Mouse (Mus musculus) heart, adult 2 months (tissue): ENCODE data around the gene Golga2. TPM values are rescaled to one million over a fixed set of nuclear protein-coding genes. Genes with fewer than 3 reads are reported as not detected.

ENCODE experiments used
- DNase-seq, 2 experiments: peaks; one replicate each; pipeline ENCODE4 v3.0.0; 2021
- H3K27ac ChIP-seq: fragments of 200-600 bp; 2 replicates; pipeline ENCODE4 v1.8.1; 2022
- H3K27me3 ChIP-seq: fragments of 200-500 bp; 2 replicates; pipeline ENCODE4 v1.6.1; 2012; ENCODE audit warnings: mild to moderate bottlenecking, low read length, inconsistent platforms, mixed read lengths; ENCODE audit not compliant: control insufficient read depth, insufficient read depth
- H3K36me3 ChIP-seq: fragments of 200-500 bp; 2 replicates; pipeline ENCODE4 v1.6.1; 2012; ENCODE audit warnings: low read length, inconsistent platforms; ENCODE audit not compliant: control insufficient read depth, insufficient read depth
- H3K4me1 ChIP-seq: fragments of 200-500 bp; 2 replicates; pipeline ENCODE4 v1.6.1; 2011; ENCODE audit warnings: low read length; ENCODE audit not compliant: control insufficient read depth, insufficient read depth
- H3K4me3 ChIP-seq: fragments of 200-600 bp; 2 replicates; pipeline ENCODE4 v1.8.1; 2022
- H3K79me2 ChIP-seq: fragments of 200-500 bp; replicated peaks from 2 replicates; pipeline ENCODE4 v1.6.1; 2012; ENCODE audit warnings: mild to moderate bottlenecking, inconsistent platforms, low read length, moderate library complexity, mixed read lengths; ENCODE audit not compliant: control insufficient read depth, insufficient read depth
- H3K9ac ChIP-seq: fragments of 200-500 bp; 2 replicates; pipeline ENCODE4 v1.6.1; 2012; ENCODE audit warnings: low read depth, mild to moderate bottlenecking, control low read depth, inconsistent platforms, low read length, mixed read lengths
- CTCF ChIP-seq: fragments of 200-600 bp; IDR thresholded peaks from 2 replicates; pipeline ENCODE4 v1.8.1; 2022; ENCODE audit warnings: antibody characterized with exemption, mild to moderate bottlenecking, moderate library complexity
- EP300 ChIP-seq: fragments of 200-500 bp; IDR thresholded peaks from 2 replicates; pipeline ENCODE4 v1.6.1; 2011; ENCODE audit warnings: low read depth, low read length, control low read depth; ENCODE audit not compliant: insufficient read depth
- POLR2A ChIP-seq: fragments of 200-500 bp; IDR thresholded peaks from 2 replicates; pipeline ENCODE4 v1.6.1; 2011; ENCODE audit warnings: mild to moderate bottlenecking, low read depth, low read length, control low read depth; ENCODE audit not compliant: insufficient read depth
- WGBS: fragments of 180-500 bp; shearing (Covaris S2); methylation state at CpG from one replicate; pipeline ENCODE4 v1.1.7; 2018; 5-methylcytosine and 5-hydroxymethylcytosine counted together
- intact Hi-C: fragments of 180-260 bp; cut with DNase I; formaldehyde crosslinking; loops from one replicate; pipeline ENCODE4 v1.15.1; 2025
- polyA plus RNA-seq: library from polyadenylated mRNA; depleted of rRNA; stranded (reverse); fragments of >200 nt; gene quantifications from 2 replicates; pipeline ENCODE4 v1.2.3, GENCODE M21; 2012
- total RNA-seq, 2 experiments: library from RNA; stranded (reverse); gene quantifications; 2 replicates each; pipeline ENCODE4 v1.2.3; 2021

Gene Golga2
- total and polyA plus RNA-seq, 3 experiments, result 34.5 to 79.9 (median 69.8) TPM

DNA sequence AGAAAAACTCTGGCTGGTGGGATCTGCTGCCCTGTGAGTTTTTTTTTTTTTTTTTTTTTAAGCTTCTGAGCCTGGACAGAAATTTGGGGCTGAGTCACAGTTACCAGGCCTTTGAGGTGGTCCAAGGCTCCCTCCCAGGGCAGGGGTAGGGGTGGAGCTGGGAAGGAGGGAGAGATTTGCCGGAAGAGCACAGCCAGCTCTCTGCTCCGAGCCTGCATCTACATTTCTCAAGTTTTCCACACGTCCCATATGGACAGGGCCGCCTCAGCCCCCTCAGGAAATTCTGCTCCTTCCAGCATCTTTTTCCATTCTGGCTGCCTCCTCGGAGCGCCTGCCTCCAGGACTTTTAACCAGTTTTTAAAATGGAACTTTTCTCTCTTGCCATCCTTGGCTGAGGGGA lies 42.3 kb downstream of the Golga2 start:
- Histone ChIP-seq H3K27ac (no peak overlapping the region), H3K9ac (no peak overlapping the region), H3K4me1 (no peaks in the 10 kb centered on the region; the same call in 1 of the 2 replicates), H3K79me2 (no peaks in the 10 kb centered on the region), H3K36me3 (no peaks in the 10 kb centered on the region), H3K27me3 (no peaks in the 10 kb centered on the region; the same call in 1 of the 2 replicates), H3K4me3 (no peak overlapping the region)
- 45% methylated on average over 6 of the region's 6 CpGs for WGBS
- TF ChIP-seq CTCF, result no peak
- intact Hi-C loops, result no loop called here
- DNase-seq, result no peak

DNA sequence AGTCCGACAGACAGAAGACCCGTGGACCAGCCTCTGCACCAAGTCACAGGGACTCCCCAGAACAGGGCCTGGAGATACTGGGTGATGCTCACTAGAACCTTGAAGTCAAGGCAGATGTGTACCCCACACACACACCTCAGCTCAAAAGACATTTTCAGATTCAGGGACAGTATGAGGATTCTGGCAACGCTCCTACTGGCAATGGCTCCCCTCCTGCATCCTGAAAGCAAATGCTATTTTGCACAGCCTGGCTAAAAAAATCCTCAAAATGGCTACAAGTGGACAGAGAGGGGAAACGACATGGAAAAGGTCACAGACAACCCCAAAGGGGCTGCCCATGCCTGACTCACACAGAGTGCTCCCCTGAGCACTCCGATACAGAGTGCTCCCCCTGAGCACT lies 45.0 kb downstream of the Golga2 start:
- 69% methylated on average over 5 of the region's 5 CpGs for WGBS
- DNase-seq, result no peak
- H3K27me3 ChIP-seq, result no peaks in the 10 kb centered on the region; the same call in 1 of the 2 replicates

DNA sequence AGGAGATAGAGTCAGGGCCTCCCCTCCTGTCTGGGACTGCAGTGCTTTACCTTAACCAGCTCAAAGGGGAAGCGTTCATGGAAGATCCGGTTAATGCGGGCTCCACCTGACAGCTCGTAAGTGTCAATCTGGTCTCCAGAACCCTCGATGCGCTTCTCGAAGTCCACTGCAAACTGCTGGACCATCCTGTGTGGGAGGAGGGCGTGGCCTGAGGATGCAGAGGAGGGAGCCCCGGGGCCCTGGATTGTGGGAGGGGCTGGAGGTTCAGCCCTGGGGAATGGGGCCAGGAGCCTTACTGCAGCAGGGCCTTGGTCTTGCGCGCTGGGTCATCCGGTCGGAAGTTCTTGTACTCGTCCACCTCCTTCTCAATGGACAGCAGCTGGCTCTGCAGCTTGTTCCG lies 48.7 kb downstream of the Golga2 start:
- Histone ChIP-seq H3K36me3 (no peaks in the 10 kb centered on the region), H3K4me3 (no peak overlapping the region), H3K27me3 (no peaks in the 10 kb centered on the region; the same call in 1 of the 2 replicates), H3K4me1 (no peaks in the 10 kb centered on the region), H3K27ac (no peak overlapping the region), H3K79me2 (no peaks in the 10 kb centered on the region), H3K9ac (no peak overlapping the region)
- TF ChIP-seq POLR2A (no peak), EP300 (no peak), CTCF (no peak)
- no peak for DNase-seq
- intact Hi-C loops, result no loop called here
- 31% methylated on average over 15 of the region's 15 CpGs for WGBS

More for the DNA sequence above, 45.0 kb downstream of the Golga2 start:
- H3K4me3 ChIP-seq, result no peak overlapping the region
- H3K79me2 ChIP-seq, result no peaks in the 10 kb centered on the region
- intact Hi-C loops, result no loop called here
- TF ChIP-seq EP300, result no peak
- no peak for TF ChIP-seq POLR2A
- no peak for TF ChIP-seq CTCF
- no peak overlapping the region for H3K9ac ChIP-seq
- no peaks in the 10 kb centered on the region for H3K36me3 ChIP-seq
- H3K27ac ChIP-seq, result no peak overlapping the region
- no peaks in the 10 kb centered on the region for H3K4me1 ChIP-seq

DNA sequence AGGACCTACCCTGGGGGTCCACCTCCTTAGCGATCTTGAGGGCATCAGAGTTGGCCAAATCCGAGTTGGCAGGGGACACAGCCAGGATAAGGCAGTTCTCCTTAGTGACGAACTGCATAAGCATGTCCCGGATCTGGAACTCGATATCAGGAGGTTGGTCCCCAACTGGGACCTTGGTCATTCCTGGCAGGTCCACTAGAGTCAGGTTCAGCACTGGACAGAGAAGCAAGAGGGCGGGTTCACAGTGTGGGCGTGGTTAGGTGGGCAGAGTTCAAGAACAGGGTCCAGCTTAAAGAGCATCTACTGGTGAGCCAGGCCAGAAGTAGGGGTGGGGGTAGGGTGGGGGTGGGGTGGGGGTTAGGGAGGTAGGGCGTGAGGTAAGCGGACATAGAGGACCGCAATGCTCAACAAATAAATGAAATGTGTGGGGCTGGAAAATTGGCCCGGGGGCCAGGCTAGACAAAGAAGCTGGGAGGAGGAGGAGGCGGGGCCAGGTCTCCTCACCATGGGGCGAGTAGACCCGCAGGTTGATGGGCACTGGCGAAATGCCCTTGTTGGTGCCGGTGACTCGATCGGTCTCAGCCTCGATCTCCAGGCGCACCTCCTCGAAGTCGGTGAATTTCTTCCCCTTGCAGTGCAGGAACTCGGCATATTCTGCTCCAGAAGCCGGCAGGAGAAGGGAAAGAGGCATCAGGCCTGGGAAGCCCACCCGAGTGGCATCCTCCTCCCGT lies 52.9 kb downstream of the Golga2 start:
- no peak overlapping the region for H3K4me3 ChIP-seq
- no peaks in the 10 kb centered on the region for H3K27me3 ChIP-seq
- no peak overlapping the region for H3K9ac ChIP-seq
- no peak overlapping the region for H3K27ac ChIP-seq
- WGBS, result 47% methylated on average over 26 of the region's 26 CpGs
- no peaks in the 10 kb centered on the region for H3K36me3 ChIP-seq
- TF ChIP-seq CTCF, result no peak
- no peak for TF ChIP-seq POLR2A
- TF ChIP-seq EP300, result no peak
- no peak for DNase-seq
- no peaks in the 10 kb centered on the region for H3K79me2 ChIP-seq
- intact Hi-C loops, result no loop called here
- H3K4me1 ChIP-seq, result no peaks in the 10 kb centered on the region

DNA sequence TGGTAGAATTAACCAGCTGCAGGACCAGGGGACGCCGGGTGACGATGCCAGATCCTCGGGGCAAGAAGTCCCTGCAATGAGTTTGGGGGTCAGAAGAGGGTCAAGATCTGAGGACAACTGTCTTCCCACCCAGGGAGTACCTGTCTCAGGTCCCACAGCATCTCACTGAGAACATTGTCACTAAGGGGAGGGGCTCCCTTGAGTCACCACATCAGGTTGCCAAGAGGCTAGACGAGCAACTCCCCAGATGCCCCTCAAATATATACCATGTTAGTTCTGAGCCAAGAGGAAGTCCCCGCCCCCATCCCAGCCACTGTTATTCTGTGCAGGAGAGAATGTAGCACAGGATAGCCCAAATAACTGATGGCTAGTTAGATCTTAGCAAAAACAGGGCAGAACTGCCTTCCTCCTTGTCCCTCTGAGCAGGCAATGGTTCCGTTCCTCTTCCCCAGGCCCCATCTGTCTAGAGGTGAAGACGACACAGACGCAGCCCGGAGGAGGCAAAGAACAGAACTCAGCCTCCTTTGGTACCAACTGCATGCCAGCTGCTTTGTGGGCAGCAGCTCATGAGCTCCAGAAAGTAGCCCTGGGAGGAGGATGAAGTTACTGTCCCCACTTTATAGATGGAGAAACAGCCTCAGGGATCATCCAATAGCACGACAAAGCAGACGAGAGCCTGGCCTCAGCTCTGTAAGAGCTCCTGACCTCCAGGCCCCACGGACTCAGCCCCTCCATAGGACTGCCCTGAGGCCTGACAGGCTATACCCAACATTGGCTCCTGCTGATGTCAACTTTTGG lies 53.9 kb downstream of the Golga2 start:
- DNase-seq, result no peak
- H3K27me3 ChIP-seq, result no peaks in the 10 kb centered on the region
- H3K9ac ChIP-seq, result no peak overlapping the region
- no peak overlapping the region for H3K27ac ChIP-seq
- H3K4me3 ChIP-seq, result no peak overlapping the region
- H3K36me3 ChIP-seq, result no peaks in the 10 kb centered on the region
- no peaks in the 10 kb centered on the region for H3K4me1 ChIP-seq
- TF ChIP-seq EP300 (no peak), POLR2A (no peak), CTCF (no peak)
- 81% methylated on average over 13 of the region's 13 CpGs for WGBS
- intact Hi-C loops, result no loop called here
- H3K79me2 ChIP-seq, result no peaks in the 10 kb centered on the region

DNA sequence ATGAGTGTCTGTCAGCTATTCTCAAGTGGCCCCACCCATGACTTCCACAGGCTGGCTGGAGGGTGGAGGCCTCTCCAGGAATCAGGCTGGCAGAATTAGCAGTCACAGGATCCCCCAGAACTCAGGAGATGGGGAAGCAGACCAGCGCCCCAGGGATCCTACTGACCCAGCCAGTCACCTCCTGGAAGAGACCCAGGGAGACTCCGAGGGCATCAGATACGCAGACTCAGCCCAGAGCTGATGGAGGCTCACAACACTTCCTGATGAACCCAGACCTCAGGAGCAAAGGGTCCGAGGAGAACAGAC lies 54.4 kb downstream of the Golga2 start:
- H3K4me3 ChIP-seq, result no peak overlapping the region
- DNase-seq, result no peak
- no peak overlapping the region for H3K9ac ChIP-seq
- 73% methylated on average over 4 of the region's 4 CpGs for WGBS
- TF ChIP-seq POLR2A, result no peak
- TF ChIP-seq CTCF, result no peak
- TF ChIP-seq EP300, result no peak
- peak overlapping the region; percentile 65; the same call in 1 of the 2 replicates for H3K27ac ChIP-seq
- intact Hi-C loops, result no loop called here
- H3K79me2 ChIP-seq, result no peaks in the 10 kb centered on the region
- no peaks in the 10 kb centered on the region for H3K27me3 ChIP-seq
- no peaks in the 10 kb centered on the region for H3K4me1 ChIP-seq
- no peaks in the 10 kb centered on the region for H3K36me3 ChIP-seq
